Mouse (Mus musculus) cerebellum, postnatal 36 days (tissue): ENCODE measurements around the gene Thap8.

ENCODE experiments used
- DNase-seq, 2 experiments: peaks; one replicate each; pipeline ENCODE4 v3.0.0; 2021 to 2022; ENCODE audit warnings: mixed read lengths in 2 of 2

Thap8 gene

DNA sequence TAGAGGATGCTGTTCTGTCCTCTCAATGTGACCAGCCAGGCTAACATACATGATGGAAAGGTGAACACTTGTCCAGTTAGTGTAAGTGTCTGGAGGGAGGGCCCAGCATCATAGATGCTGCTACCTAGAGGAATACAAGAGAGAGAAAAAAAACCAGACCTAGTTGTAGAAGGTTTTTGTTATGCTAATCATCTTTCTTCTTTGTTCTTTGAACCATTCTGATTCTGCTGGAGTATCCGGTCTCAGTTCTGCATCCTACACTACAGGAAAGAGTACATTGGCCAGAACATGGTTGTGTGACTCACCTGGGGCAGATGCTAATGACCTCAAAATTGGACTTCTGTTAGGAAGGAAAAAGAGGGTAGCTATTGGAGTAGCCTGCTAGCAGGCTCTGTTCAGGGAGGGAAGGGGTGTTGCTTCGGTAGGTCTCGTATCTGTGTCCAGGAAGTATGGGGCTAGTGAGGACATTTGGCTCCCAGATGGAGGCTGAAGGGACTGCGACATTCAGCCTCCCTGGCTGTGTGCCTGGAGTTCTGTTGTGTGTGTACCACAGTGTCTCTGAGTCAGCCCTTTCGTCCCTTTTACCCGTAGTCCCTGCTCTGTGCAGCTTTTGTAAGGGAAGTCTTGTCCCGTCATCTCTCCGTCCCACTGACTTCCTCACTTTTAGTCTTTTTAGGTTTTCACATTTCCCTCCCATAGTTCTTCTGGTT is 7.0 kb downstream of the Thap8 start:
- peak; percentile 87 to 88 for DNase-seq

DNA sequence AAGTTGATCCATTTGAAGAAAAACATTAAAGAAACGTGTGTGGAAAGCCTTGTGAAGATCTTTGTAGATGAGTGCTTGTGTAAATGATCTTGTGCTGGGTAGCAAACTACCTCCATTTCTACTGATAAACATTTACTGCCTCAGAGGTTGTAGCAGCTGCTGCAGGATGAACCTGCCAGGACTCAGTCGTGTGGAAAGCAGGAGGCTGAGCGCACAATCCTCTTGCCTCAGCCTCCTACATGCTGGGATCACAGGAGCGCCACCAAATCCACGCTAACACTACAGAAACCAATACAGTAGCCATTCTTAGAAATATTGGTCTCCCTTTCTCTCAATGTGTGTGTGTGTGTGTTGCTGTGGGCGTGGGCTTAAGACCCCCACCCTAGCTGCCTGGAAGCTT is 8.2 kb downstream of the Thap8 start:
- peak; percentile 38 to 45 for DNase-seq

DNA sequence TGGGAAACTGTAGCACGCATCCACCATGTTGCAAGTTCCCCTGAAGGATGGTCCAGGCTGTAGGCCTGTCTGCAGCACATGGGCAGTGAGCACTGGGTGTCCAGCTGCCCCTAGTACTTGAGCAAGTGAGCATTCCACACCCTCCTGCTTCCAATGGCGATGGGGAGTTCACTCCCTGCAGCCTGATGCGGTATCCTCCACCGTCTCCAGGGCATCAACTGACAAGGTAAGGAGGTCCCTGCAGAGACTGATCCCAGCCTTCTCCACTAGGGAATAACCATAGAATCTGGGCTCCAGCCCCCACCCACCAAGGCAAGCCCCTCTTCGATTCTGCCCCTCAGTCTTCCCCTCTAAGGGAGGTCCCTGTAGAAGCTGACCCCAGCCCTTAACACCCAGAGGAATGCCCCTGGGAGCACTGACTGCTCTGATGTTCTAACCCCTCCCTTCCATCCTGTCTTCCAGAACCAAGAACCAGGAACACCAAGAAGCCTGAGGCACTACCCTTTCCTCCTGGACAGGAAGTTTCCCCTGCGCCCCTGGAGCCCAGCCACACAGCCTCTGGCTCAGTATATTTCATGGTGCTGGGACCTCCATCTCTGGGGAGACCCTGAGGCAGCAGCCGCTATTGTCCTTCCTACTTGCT is 9.3 kb downstream of the Thap8 start:
- DNase-seq, result no peak

DNA sequence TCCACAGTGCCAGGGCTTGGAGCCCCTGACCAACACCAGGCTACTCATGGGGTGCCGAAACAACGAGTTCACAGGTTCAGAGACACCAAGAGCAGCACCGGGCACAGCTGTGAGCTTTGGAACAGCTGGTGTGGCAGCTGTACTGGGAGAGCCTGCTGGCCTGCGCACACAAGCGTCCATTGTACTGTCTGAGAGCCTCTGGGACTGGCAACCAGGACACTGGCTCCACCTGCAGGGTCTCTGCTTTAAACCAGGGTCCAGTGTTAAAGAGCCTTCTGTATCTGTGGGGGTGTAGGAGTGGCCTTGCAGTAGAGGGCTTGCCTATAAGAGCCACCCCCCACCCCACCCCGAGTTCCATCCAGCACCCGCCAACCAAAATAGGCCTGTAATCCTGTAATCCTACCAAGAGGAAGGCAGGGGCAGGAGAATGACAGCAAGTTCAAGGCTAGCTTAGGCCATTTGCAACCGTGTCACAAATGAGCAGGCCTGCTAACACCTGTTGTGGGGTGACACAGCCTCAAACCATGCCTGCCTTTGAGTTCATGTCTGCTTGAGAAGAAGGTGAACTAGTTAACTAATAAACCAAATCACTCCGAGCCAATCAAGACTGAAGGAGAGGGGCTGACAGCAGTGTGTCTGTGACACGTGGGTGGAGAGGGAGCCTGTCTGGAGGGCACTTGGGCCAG is 10.0 kb downstream of the Thap8 start:
- no peak for DNase-seq

DNA sequence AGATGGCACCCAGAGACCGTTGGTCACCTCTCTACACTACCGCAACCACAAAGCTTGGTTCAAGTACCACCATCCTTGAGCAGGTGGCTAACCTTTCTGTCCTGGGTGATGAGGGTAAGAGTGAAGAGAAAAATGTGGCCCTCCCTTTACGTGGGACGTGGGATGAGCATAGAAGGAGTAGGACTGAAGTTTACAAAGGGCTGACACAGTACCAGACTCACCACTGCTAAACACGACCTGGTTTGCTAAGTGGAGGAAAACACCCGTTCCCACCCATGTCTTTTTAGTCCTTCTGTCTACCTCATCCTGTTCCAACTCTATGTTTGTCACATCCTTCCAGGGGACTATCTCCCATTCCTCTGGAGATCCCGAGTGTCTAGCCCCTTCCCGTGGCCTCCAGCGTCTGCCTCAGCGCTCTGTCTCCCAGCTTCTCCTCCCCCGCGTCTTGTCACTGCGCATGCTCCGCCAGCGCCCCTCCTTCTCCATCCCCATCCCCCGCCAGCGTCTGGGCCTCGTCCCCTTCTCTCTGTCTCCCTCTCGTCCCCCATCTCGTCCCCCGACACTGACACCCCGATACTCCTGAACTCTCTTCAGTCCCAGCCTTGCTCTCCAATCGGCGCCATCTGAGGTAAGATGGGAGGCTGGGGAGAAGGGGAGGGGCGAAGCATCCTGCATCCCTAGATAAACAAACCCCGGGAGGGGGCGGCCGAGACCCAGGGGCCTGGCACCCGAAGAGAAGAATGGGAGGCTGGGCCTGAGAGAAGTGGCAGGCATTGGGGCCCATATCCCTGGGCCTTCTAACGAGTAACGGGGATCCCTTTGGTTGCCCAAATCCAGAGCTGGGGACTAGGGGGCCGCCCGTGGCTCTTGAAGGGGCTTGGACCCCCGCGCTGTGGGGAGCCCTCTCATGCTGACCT is 11.6 kb downstream of the Thap8 start, which contains the start of gene Clip3:
Gene Clip3, plus strand, starts transcription at position 514 of the 917 bp plus-strand sequence.
- peak; percentile 89 to 91 for DNase-seq

DNA sequence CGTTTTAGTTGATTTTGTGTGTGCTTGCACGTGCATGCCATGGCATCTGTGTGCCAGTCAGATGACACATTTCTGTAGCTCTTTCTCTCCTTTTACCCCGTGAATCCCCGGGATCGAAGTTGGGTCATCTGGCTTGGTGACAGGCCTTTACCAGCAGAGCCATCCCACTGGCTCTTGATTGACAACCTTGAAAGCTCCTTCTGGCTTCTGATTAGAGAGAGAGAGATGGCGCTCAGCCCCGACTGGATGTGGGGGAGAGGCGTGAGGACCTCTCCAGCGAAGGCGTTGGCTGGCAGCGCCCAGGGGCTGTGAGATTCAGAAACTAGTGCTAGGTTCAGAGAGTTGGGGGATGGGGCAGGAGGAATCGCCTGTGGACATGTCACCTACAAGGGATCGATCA is 13.9 kb downstream of the Thap8 start:
- peak; percentile 46 to 54 for DNase-seq

DNA sequence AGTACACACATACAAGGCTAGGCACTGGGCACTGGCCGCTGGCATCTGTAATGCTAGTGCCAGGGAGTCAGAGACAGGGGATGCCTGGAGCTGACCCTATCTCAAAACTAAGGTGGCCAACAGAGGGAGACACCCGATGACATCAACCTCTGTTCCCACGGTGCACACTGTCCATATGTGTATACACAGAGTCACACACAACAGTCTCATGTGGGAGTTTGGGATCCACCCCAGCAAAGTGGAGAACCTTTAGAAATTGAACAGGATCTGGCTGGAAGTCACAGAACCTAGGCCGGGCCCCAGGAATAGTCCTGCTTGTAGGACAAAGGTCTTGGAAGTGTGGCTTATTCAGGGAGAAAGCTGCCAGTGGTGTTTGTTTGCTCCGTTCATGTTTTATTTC is 14.4 kb downstream of the Thap8 start:
- peak in 1 of 2 experiments; percentile 44 for DNase-seq

DNA sequence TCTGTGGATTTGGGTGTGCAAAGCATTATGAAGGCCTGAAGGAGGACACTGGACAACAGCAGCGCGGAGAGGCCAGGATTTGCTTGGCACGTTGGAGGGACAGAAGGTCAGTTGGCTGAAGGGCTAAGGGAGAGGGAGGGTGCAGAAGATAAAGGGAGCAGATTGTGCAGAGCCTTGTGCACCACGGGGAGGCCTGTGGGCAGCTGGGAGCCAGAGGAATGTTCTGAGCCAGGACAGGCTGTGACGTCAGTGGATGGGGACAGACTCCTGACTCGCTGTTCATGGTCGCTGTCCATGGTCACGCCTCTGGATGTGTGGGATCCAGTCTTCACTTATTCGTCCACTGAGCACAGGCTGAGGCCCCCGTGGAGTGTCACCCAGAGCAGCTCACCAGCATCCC is 15.2 kb downstream of the Thap8 start:
- peak; percentile 93 to 94 for DNase-seq

DNA sequence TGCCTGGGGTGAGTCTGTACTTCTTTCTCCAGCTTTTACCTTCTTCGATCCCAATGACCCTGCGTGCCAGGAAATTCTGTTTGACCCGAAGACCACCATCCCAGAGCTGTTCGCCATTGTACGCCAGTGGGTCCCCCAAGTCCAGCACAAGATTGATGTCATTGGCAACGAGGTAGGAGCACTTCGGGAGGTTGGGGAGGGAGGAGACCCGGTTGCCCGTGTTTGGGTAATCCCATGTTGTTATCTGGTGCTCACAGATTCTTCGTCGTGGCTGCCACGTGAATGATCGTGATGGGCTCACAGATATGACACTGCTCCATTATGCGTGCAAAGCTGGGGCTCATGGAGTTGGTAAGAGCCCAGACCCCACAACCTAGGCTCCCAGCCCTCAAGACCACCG is 16.9 kb downstream of the Thap8 start:
- DNase-seq, result peak in 1 of 2 experiments; percentile 9

DNA sequence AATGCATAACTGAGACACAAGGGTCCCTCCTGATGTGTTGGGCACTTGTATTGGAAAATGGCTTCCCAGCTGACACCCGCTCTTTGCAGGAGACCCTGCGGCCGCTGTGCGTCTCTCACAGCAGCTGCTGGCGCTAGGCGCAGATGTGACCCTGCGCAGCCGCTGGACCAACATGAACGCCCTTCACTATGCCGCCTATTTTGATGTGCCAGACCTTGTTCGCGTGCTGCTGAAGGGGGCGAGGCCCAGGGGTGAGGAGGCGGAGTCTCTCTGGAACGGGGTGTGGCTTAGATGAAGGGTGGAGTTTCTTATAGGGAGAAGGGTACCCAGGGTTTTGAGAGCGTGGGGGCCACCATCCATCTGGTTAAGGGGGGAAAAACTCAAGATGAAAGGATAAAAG is 17.4 kb downstream of the Thap8 start:
- peak in 1 of 2 experiments; percentile 3 for DNase-seq

DNA sequence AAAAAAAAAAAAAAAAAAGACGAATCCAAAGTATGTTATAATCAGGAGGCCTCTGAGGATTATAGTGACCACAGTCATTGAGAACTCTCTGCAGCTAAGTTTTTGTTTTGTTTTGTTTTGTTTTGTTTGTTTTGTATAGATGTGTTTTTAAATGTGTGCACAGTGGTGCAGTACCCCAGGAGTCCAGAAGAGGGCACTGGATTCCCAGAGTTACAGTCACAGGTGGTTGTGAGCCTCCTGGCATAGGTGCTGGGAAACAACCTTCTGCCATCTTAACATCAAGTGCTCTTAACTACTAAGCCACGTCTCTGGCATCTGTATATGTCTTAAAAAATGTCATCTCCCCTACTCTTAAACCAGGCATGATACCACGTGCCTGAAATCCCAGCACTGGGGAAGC is 21.0 kb downstream of the Thap8 start:
- DNase-seq, result peak; percentile 63 to 66

DNA sequence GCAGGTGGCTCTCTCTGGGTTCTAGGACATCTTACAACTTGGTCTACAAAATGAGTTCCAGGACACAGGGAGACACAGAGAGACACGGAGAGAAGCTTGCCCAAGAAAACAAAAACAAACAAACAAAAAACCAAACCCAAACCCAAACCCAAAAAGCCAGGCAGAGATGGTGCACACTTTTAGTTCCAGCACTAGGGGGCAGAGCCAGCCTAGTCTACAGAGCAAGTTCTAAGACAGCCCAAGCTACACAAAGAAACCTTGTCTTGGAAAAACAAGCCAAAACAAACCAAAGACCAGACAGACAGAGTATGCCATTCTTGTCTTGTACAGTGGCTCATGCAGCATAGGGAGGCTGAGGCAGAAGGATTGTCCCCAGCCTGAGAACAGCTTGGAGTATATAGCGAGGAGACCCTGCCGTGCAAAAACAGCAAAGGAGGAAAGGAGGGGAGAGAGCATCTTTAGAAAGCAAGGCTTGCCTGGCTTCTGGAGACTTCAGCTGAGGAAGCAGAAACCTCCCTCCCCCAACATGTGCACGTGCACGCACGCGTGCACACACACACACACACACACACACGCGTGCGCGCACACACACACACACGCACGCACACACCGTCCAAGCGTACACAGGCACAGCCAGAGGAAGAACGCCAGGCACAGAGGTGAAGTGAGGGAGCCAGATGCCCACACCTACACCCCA is 26.3 kb downstream of the Thap8 start:
- no peak for DNase-seq

DNA sequence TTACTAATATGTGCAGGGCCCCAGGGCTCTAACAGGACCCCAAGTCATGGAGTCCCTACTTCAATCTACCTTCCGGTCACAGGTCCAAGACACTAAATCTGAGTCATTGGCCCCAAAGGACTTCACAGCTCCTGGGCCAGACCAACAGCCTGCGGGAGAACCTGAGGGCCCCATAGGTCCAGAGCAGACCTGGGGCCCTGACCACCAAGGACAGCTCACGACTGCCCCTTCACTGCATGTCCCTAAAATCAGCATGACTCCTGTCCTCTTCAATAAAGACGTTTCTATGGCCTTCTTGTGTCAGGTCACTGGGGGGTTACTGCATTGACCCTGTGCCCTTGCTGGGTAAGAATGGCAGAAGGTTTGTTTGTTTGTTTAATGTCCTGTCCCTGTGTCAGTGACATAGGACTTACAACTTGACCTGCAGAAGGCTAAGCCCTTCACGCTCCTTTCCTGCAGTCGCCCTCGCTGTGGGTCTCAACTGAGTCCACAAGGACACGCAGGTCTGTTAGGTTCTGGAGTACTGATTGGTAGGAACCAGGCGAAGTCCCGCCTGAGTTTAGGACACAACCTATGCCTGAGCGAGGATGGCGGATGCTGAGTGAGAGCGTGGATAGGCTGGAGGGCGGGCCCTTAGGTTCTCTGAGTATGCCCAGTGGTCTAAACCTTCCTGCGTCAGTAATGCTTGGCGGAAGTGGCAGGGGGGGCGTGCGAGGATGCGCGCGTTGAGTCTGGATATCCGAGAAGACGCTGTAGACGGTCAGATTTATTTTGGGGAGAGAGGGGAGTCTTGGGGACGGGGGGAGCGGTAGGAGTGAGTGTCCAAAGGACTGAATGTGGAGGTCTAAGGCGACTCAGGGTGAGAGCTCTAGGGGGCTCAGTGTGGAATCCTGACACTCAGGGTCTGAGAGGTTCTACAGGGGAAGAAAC is 28.4 kb downstream of the Thap8 start, which contains the start of gene Alkbh6:
Gene Alkbh6, plus strand, starts transcription at position 642 of the 930 bp plus-strand sequence.
- peak; percentile 93 to 94 for DNase-seq

DNA sequence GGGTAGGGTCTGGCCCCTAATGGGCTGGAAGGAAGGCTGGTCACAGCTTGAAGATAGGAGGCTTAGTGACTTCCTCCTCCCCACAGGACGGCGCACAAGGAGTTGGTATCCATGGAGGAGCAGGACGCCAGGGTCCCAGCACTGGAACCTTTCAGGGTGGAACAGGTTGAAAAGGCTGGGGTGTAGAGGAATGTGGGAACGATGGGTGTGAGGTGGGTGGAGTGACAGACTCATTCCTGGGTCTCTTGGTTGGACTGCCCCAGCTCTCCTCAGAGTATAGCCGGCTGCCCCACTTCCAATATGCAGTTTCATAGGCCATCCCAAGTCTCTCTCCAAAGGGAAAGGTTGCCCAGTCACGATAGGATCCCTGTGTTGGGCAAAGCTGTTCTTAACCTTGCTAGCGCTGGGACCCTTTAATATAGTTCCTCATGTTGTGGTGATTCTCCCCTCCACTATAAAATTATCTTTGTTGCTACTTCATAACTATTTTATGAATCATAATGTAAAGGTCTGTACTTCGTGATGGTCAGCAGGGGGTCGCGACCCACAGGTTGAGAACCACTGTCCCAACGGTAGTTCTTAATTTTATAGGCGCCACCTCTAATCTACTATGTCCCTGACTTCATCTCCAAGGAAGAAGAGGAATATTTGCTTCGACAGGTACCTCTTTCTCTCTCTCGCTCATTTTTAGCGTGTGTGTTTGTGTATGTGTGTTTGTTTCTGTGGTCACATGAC is 29.7 kb downstream of the Thap8 start:
- no peak for DNase-seq

DNA sequence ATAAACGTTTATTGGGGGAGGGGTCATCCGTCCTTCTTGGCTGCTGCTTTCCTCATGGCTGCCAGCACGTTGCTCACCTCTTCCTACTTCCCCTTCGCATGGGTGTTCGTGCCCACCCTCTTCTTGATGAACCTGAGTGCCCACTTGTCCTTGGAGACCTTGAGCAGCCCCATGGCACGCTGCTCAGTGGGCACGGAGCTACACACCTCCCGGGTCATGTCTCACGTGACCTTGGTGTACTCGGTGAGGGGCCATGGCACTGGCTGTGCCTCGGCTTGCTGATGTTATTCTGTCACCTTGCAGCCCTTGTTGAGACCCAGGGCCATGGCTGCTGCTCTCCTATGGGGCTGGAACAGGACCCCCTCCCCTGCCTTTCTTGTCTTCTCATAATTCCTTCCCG is 30.2 kb downstream of the Thap8 start:
- DNase-seq, result no peak

DNA sequence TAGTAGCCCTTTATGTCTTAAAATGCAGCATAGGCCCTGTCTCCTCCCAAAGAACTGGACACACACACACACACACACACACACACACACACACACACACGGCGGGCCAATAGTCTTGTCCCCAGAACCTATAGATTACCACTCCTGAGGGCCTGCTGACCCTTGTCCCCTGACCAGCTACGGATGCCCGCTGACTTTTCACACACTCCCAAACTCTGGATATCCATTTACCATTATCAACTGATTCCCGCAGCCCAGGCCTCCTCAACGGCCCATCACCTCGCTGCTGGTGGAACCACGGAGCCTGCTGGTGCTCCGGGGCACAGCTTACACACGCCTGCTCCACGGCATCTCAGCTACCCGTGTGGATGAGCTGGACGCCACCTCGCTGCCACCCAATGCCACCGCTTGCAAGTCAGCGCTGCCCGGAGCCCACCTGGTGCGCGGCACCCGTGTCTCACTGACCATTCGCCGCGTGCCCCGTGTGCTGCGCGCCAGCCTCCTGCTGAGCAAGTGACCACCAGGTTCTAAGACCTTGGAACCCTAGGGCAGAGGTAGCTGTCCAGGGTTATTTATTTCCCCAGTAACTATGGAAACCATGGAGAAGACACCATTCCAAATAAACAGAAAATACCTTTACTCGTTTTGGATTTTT is 33.9 kb downstream of the Thap8 start:
- no peak for DNase-seq

DNA sequence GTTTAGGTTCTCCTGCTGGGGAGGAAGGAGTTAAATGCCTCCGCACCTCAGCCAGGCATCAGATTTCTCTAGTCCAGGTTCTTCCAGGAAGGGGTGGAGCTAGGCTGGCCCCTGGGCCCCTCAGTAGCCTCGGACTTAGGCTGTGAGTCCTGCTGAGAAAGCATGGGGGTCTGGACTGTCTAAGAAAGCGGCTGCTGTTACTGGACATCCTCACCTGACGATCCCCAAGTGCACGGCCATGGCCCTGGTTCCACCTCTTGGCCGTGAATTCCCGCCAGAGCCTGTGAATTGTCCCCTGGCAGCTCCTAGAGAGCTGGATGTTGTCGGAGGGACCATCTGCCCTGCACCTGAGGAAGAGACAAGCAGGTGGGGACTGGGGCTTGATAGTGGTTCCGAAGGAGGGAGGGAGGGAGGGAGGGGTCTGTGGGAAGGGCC is 34.8 kb downstream of the Thap8 start, which contains the start of gene Syne4:
Gene Syne4, plus strand, starts transcription at position 87 of the 435 bp plus-strand sequence.
- peak in 1 of 2 experiments; percentile 44 for DNase-seq

DNA sequence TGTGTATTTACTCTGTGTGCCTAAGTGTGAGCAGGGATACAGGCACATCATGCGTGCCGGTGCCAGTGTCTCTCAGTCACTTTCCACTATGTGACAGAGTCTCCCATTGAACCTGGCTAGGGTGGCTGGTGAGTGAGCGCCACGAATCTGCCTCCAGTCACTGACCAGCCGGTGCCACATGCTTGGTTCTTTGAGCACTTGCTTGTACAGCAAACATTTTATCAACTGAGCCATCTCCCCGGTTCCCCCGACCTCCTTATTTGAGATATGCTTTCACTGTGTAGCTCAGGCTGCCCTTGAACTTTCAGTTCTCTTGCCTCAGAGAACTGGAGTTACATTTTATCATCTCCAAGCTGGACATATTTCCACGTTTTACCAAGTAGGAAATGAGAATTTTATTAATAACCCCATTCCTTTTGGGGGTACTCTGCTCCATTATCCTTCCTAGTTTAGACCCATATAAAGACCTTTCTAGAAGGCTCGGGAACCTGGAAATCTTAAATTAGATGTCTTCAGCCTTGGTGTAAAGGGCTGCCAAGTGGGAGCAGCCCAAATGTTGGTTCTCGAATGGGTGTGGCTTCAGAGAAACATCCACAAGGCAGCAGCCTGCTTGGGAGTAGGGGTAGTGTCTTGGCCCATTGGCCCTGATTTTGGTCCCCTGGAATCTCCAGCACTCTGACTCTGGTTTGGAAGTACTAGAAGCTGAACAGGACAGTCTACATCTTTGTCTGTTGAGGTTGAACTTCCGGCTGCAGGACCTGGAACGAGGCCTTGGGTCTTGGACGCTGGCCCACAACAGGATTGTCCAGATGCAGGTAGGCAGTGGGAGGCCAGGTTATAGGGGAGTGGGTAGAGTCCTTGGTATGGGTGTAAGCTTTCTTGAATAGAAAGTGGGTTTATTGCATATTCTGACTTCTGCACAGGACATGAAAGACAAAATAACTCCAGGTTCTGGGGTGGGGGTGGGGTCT is 36.0 kb downstream of the Thap8 start:
- no peak for DNase-seq
